Mouse (Mus musculus) retina, postnatal 7 days (tissue): ENCODE data around the gene Amot.

ENCODE experiments used
- DNase-seq: peaks from one replicate; pipeline ENCODE4 v3.0.0-alpha.2; 2012; ENCODE audit warnings: low read depth, low spot score

Amot gene

DNA sequence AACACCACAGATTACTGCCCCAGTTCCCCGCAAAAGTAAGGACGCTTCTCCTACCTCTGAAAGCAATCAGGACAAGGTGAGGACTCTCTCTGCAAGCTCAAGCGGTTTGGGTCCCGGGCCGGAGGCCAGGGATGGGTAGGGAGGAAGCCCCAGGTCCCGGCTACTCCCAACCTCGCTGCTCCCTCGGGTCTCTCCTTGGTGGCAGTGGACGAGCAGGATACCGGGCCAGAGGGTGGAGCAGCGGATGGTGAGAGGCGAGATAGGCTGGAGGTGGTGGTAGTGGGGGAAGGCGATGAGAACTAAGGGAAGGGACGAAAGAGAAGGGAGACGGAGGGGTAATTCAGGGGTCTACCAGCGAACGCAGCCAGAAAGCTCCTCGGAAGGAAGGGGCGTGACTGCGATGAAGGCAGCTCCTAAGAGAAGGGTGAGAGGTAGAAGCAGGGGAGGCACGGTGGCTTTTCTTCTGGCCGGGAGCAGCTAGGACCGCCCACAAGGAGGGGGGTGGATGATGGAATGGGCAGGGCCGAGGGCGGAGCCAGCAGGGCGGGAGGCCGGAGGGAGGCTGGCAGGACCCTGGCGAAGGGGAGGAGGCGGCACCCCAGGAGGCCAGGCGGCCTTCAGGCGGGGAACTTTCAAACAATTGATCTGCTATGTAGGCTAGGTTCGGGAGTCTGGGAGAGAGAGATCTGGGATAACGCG, at the start of gene Amot:
Gene Amot (minus strand): TSS at position 465 of the 699 bp plus-strand sequence.
- DNase-seq = peak; percentile 34

DNA sequence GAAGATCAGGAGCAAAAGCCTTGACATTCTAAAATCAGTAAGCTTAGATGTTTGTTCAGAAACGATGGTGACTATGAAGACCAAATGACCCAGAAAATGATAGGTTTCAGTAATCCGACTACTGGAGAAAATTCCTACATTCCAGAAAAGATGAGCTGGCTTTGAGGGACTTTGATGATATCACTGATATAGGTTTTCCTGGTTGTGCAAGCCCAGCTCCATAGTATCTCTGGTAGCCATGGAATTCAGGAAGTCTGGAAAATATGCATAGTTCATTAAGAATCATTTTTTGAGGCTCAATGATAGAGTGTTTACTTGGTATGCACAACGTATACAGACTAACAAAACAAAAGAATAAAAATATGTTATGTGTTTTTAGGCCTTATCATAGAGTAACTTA, 40.1 kb upstream of the Amot start:
- DNase-seq = no peak

DNA sequence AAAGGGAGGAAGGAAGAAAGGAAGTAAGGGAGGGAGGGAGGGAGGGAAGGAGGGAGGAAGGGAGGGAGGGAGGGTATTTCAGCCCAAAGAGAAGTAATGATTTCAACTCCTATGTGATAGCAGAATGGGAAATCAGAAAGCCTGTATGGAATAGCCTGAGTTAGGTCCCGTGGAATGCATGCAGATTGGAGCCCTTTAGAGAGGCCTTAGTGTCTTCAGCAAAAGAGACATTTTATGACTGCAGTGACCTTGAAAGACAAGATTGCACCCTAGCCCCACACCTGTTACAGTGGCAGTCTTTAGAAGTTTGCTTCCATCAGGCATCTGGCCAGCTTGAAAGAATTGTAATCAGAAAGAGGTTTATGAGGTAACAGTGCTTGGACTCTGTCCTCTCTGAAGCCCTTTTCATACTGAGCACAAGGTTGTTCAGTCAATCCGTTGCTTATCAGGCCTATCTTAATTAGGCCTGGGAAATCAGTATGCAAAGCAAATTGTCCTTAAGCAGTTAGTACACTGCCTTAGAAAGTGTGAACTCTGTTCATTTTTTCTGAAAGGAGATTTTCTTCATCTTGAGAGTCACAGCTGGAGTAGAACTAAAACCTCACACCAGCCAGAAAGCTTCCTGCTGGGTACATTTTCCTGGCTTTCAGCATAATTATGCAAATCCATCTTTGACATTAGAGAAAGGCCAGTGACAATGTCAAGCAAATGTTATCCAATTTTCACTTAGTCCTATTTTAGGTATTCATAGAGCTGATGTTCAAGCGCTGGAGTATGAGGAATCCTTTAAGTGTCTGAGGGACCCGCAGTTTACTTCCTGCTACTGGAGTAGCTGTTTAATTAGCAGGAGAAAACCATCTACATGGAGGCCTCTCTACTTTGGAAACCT, 38.9 kb upstream of the Amot start:
- no peak for DNase-seq

DNA sequence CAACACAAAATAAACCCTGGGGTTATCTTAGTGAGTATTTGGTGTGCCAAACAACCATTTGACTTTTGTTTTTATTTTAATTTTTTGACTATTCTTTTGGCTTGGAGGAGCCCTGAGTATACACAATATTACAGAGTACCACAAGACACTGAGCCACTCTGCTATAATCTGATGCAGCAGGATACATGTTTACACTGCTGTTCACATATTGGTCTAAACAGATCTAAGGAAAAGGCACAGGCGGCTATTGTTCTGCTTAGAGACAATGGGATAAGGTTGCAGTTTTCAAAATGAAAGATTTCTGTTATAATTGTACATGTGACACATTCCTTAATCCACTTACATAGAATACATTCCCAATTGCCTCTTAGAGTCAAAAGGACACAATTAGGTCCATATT, 36.1 kb upstream of the Amot start:
- no peak for DNase-seq

DNA sequence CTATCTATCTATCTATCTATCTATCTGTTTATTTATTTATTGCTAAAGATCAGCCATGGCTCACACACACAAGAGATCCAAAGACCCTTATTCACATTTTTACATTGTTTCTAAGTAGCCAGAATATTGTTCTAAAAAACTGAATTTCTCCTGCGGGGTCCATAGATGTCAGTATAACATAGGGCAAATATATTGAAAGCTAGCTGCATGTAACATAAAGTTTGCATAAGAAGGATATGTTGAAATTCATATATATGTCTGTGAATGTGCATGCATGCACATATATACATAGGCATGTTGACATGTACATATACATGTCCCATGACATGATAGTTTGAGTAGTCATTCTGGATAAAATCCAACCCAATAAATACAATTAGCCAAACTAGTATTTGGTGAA, 35.3 kb upstream of the Amot start:
- DNase-seq = no peak

DNA sequence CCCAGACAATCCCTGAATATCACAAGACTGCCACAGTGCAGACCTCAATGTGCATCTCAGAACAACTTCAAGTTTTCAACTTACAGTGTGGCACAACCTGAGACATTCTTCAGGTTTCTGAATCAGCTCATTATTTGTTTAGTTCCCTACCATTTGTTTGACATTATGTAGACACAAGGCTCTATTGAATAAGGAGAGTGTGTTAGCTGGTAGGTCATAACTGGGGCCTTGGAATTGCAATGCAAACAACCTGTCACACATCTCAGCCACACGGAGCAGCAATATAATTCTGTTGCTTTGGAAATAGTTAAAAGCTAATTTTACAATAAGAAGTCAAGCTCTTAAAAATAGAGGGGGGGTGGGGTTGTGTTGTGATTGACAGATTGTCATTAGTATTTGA, 24.6 kb upstream of the Amot start:
- DNase-seq = no peak

DNA sequence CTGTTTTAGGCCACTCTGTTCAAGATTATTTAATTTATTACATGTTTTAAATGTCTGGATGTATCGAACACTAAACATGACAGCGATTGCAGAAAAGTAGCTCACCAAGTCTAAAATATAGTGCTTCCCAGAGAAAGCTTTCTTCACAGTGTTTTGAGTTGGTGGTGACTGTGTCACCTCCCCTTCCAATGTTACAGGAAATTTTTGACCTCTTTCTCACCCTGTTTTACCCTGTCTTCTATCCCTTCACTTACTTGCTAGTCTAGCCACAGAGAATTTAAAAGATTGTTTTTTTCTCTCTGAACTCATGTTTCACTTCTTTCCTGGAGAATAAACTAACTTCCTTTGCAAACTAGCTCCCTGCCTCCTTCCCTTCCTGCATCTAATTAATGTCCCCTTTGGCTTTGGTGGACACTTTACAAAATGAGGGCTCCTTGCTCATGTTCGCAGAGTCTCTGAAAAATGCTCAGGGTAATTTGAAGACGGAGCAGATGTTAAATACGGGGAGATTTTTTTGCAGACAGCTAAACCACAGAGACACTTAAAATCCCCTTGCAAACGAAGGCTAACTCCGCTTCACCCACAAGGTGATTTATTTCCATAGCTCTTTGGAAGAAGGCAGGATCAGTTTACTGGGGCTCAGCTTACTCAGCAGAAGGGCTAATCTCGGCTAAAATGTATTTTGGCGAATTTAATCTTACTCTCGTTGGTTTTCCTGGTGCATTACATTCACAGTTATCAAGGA, 11.5 kb upstream of the Amot start:
- DNase-seq = no peak

DNA sequence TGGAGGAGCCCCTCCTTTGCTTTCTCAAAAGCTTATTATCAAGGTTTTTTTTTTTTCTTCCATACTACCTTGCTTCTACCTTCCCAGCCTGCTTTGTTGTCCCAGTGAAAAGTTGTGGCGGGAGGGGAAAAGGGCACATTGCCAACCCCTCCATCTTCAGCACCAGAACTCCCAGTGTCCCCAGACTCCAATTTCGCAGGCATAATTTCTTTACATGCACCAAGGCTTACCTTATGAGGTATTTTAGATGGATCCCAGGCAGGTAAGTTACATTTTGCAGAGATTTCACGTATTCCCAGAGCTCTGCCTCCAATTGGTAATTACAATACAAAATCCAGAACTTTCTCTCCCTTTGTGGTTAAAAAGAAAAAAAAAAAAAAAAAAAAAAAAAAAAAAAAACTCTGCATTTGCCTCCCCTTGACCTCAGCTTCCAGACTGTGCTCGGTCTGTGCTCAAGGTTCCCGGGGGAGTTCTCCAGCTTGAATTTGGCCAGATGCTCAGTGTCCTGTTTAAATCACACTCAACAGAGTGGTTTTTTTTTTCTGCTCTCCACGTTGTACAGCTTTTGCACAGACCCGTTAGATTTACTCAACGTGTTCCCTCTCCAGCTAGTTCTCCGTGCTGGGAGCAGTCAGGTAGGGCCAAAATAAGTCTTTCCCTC, 10.6 kb upstream of the Amot start:
- DNase-seq = no peak

DNA sequence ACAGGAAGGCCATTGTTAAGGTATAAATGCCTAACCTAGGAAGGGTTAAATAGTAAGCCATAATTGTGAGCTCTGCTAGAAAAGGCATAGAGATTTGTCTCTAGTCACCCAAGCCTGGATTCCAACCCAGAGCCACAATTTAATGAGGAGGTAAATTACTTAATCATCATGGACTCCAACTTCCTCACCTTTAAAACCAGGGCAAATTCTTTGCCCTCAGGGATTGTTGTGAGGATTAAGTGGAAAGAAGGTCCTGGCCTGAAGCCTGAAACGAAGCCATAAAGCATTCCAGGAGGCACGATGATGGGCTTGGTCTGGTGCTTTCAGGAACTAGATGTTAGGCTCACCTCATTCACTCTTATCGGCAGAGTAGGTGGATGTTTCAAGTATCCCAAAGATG, 5.7 kb upstream of the Amot start:
- no peak for DNase-seq

DNA sequence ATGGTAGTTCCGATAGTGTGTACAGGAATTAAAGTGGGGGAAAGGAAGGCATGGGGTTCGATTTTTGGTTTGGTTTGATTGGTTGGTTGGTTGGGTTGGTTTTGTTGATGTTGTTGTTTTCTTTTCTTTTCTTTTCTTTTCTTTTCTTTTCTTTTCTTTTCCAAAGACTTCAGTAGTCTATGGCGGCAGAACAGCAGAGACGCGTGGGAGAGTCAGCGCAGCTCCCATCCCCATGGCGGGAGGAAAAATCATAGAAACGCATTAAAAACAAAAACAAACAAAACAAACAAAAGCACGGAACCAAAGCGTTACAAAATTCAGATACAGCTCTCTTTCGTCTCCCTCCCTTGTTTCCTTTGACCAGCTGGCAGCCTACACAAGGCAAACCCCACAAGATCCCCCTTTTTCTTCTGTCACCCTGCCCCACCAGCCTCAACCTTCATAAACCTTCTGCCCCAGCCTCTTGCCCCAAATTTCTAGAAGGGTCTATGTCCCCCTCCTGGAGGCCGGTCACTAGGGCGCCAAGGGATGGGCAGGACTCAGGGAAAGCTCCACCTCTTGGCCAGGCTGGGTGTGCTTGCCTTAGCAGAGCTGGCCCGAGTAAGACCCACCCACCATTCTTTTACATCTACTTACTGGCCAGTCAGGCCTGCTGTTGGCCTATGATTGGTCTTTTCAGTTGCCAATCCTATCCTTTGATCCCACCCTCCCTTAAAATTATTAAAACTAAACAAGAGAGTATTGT, 648 bp upstream of the Amot start:
- peak; percentile 27 for DNase-seq

DNA sequence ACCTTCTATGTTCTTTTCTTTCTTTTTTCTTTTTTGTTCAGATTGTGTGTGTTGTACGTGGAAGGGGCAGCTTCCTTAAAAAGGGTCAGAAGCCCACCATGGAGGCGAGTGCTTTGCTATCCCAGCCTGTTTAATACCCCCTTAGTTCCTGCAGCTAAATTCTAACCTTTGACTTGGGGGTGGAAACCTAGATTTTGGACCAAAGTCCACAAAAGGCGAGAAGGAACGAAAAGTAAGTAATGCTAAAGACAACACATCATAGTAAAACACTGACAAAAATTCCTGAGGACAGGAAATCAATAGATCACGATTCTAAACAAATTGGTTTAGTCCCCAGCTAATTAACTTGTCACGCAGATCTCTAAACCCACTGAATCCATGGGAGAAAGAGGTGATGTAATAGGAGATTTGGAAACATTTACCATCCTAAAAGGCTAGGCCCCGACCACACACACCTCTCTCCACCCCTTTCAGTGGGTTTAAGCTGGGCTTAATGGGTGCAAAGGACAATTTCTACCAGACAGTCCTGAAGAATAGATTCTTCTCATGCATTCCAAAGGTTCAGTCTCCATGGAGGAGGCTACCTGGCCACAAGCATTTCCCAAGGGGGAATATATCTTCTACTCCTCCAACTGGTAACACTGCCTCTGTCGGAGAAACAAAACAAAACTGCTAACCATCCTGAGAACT, 3.2 kb downstream of the Amot start:
- no peak for DNase-seq

DNA sequence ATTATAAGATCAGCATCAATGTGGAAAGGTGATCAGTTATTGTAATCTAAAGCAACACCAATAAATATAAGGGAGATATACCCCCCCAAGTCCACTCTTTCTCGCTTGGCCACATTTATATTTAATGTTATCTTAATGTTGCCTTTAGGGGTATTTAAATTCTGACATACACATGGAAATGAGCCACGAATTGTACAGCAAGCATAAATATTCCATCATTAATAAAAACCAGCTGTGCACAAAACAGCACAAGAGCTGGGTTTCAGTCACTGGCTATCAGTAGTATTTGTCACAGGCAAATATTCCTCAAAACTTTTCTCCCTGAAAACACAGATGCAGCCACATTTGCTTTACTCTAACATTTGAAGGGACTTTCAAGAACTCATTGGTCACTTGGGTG, 5.9 kb downstream of the Amot start:
- DNase-seq = no peak

DNA sequence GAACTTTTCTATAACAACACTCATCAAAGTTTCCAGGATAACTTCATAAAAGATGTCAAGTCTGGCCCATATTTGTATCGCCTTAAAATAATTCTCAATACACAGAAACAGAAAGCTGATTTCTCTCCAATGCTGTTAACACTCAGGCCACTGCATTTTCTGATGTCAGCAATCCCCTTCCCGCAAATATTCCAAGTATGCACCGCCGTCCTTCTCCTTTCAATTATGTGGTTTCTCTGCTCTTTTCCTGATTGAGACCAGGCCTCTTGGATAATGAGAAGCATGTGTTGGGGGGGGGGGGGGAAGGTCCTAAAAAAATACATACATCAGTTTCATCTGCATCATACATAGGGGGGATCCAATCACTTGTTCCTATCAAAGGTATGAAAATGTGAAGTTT, 6.3 kb downstream of the Amot start:
- no peak for DNase-seq

DNA sequence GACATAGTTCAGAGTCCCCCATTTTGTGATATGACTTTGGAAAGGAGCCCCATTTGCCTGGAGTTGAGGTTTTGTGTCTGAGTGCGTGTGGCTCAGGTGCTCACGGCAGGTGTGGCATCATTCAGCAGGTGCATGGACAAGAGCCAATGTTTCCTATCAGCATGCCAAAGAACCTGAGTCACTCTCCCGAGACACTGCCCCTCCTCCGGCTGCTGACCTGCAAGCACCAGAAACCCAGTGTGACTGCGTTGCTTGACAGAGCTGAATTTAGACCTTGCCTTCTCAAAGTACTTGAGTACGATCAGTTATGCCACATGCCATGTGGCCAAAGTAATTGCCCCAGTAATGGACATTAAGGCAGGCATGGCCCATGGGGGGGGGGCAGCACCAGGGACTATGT, 7.5 kb downstream of the Amot start:
- no peak for DNase-seq

DNA sequence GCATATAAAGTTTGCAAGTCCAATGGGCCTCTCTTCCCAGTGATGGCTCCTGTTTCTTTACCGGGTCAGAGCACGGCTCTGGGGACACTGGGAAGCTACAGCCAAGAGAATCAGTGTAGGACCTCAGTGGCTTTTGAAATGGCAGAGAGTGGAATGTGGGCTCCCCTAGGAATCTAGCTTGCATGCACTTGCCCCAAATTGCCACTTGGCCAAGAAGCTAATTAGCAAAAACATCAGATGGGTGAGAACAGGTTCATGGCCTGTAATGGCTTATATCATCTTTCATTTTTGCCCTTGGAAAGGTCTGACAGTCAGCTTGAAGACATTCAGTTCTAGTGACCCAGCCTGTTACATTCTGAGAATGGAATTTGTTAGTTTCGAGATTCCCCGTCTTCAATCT, 9.6 kb downstream of the Amot start:
- no peak for DNase-seq

DNA sequence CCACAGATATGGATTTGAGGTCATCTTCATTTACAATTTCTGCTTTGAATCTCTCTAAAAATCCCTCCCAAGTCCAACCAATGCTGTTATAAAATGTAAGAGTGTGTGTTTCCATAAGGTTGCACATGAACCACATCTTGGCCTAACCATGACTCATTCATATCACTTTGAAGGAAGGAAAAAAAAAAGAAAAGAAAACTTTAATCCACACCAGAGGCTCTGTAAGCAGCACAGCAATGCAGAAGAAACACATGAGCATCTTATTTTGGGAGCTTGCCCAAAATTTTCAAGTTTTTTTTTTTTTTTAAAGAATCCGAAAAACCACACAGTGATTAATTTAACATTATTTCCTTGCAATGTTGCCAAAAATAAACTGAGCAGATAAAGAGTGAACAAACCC, 14.2 kb downstream of the Amot start:
- DNase-seq = no peak

DNA sequence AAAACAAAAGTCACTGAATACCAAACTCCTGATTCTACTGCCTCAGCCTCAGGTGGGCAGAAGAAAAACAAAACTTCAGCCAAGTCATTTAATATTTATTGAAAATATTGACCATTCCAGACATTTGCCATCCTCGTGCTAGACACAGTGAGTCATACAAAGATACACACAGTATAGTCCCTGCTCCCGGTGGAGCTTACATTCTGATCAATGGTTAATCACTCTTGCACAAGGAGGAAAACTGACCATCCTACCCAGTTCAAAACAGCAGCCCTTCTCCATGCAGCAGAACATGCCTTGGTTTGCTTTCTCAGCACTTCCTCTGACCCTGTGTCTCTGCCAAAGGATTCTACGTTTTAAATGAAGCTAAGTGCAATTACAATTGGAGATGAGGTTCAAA, 14.6 kb downstream of the Amot start:
- DNase-seq = no peak

DNA sequence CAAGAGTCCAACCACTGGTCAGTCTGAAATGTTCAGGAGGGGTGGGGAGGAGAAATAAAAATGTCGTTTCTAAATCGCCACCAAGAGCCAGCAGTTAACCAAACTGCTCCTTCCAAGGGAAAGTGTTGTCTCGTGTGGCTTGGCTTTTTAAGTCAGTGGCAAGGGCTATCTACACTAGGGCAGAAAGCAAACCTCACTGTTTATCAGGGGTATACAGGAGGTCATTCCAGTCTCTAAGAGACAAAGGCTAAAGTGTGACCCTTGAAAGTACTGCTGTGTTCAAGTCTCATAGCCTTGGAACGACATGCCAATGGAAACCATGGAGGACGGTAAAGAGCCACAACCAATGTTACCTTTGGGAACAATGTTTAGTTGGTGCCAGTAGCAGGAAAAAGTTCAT, 15.0 kb downstream of the Amot start:
- DNase-seq = no peak

DNA sequence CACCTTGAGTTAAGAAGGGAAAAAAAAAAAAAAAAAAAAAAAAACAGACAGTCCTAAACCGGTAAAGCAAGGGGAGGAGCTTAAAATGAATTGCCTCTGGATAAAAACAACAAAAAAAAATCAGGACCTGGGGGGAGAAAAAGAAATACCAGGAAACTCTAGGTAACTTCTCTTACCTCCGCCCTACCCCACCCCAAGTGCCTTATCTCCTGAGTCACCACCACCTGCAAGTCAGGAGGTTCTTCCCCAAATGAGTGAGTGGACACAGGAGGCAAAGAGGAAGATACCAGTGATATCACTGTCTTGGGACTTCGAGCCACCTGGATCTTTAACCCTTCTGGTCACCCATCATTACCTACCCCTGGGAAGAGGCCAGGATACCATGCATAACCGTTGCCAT, 19.5 kb downstream of the Amot start:
- no peak for DNase-seq

DNA sequence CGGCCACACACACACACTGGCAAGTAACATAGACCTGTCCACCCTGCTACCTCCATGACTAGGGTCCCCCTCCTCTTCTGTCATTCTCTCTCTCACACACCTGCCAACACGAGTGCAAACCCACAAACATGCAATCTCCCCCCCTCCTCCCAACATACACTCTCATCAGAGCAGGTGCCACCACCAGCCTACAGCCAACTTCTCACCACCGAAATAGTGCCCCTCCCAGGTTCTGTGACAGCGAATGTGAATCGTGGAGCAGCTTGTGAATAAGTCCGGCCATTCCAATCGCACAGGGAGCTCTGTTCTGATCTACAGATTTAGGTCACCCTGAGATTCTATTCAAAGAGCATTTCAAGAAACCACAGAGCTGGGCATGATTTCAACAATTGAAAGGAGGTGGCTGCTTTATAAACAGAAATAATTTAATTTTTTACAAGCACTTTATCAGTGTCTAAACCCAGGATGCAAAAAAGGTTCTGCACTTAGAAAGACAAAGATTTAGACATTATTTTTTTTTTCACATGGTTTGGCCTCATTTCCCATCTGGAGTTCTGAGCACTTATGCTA, 21.4 kb downstream of the Amot start:
- no peak for DNase-seq
